ENCODE assay signal across 14 mouse cellular contexts in genomic region chr17:44683026-44683425, GRCm38 (mm10).
"Had no signal": no experiment of that assay in that cellular context is flagged by ENCODE, and none has a peak within 500 bp of the region (broad histone marks: within the 10 kb centered on the region; RNA-seq: fewer than 3 reads in every experiment).

No protein-coding gene starts in this region.

- H3K27ac ChIP-seq: liver, embryonic 13.5 days; lung, embryonic 15.5 days; macrophage; midbrain, embryonic 12.5 days; neural tube, embryonic 13.5 days had no signal

- H3K36me3 ChIP-seq: liver, embryonic 13.5 days; lung, embryonic 15.5 days; midbrain, embryonic 12.5 days; neural tube, embryonic 13.5 days had no signal

- H3K9ac ChIP-seq: liver, embryonic 13.5 days; liver, postnatal 0 days; lung, embryonic 15.5 days; midbrain, embryonic 12.5 days; neural tube, embryonic 13.5 days had no signal

- DNase-seq: kidney, adult 2 months; kidney, postnatal 25 days; layer of hippocampus, adult 9-11 months; liver; liver, embryonic 13.5 days; liver, postnatal 0 days; lung, postnatal 14 days; right cerebral cortex, postnatal 25 days; thymus, postnatal 36 days had no signal

- ATAC-seq: liver, postnatal 0 days; midbrain, embryonic 16.5 days had no signal

- H3K9me3 ChIP-seq: liver, embryonic 13.5 days; lung, embryonic 15.5 days had no signal

- H3K4me2 ChIP-seq: liver, embryonic 13.5 days; lung, embryonic 15.5 days; midbrain, embryonic 12.5 days; neural tube, embryonic 13.5 days had no signal

- H3K4me3 ChIP-seq: liver, embryonic 13.5 days; lung, embryonic 15.5 days; midbrain, embryonic 12.5 days; neural tube, embryonic 13.5 days had no signal

- H3K27me3 ChIP-seq: liver, embryonic 13.5 days; lung, embryonic 15.5 days; neural tube, embryonic 13.5 days had no signal

- H3K4me1 ChIP-seq: liver, embryonic 13.5 days had no signal
